Mouse (Mus musculus) kidney, adult 11 months (tissue): ENCODE results near the gene Gm45623.

ENCODE experiments used
- DNase-seq: peaks from one replicate; pipeline ENCODE4 v3.0.0; 2022

Gene Gm45623

GRCm38 (mm10) chr13:56751774-56752173 lies 1.9 kb downstream of the Gm45623 start:
- no peak for DNase-seq

- no peak for DNase-seq
These were observed 4.2 kb downstream of the Gm45623 start for GRCm38 (mm10) chr13:56749377-56749776.

GRCm38 (mm10) chr13:56747554-56747953 lies 6.1 kb downstream of the Gm45623 start:
- DNase-seq, result peak; percentile 66

GRCm38 (mm10) chr13:56746739-56747532 lies 6.7 kb downstream of the Gm45623 start:
- DNase-seq, result no peak

GRCm38 (mm10) chr13:56742325-56742901 lies 11.2 kb downstream of the Gm45623 start:
- no peak for DNase-seq

GRCm38 (mm10) chr13:56741691-56742090 lies 11.9 kb downstream of the Gm45623 start:
- DNase-seq, result no peak

- DNase-seq, result no peak
These were observed 13.1 kb downstream of the Gm45623 start for GRCm38 (mm10) chr13:56740496-56740895.

- no peak for DNase-seq
These were observed 14.1 kb downstream of the Gm45623 start for GRCm38 (mm10) chr13:56739556-56739955.

GRCm38 (mm10) chr13:56735212-56735875 lies 18.3 kb downstream of the Gm45623 start:
- no peak for DNase-seq

- no peak for DNase-seq
These were observed 19.0 kb downstream of the Gm45623 start for GRCm38 (mm10) chr13:56734617-56735016.

- DNase-seq, result no peak
These were observed 24.6 kb downstream of the Gm45623 start for GRCm38 (mm10) chr13:56729046-56729445.

GRCm38 (mm10) chr13:56726551-56726950 lies 27.1 kb downstream of the Gm45623 start:
- no peak for DNase-seq

- no peak for DNase-seq
These were observed 41.4 kb downstream of the Gm45623 start for GRCm38 (mm10) chr13:56712221-56712620.

- no peak for DNase-seq
These were observed 43.0 kb downstream of the Gm45623 start for GRCm38 (mm10) chr13:56710620-56711019.

GRCm38 (mm10) chr13:56707606-56708005 lies 46.0 kb downstream of the Gm45623 start:
- no peak for DNase-seq

- peak; percentile 67 for DNase-seq
These were observed 46.5 kb downstream of the Gm45623 start for GRCm38 (mm10) chr13:56707111-56707510.

GRCm38 (mm10) chr13:56704596-56704995 lies 49.0 kb downstream of the Gm45623 start:
- DNase-seq, result no peak

GRCm38 (mm10) chr13:56703871-56704321 lies 49.7 kb downstream of the Gm45623 start:
- DNase-seq, result peak; percentile 23

- DNase-seq, result peak; percentile 83
These were observed 50.3 kb downstream of the Gm45623 start for GRCm38 (mm10) chr13:56703222-56703870.

GRCm38 (mm10) chr13:56702469-56703221 lies 51.0 kb downstream of the Gm45623 start, which contains the start of gene Smad5:
Gene Smad5 (plus strand): TSS chr13:56703010.
- peak; percentile 85 for DNase-seq
